Mouse (Mus musculus) adrenal gland, postnatal 36 days (tissue): ENCODE data around the gene Isg15. TPM values are rescaled to one million over a fixed set of nuclear protein-coding genes. Genes with fewer than 3 reads are reported as not detected.
A peak's percentile ranks its signal among the peaks of the same experiment; 100 is the strongest.

ENCODE experiments used
- DNase-seq, 2 experiments: peaks; one replicate each; pipeline ENCODE4 v3.0.0; 2021; ENCODE audit warnings: mixed read lengths in 1 of 2
- total RNA-seq, 2 experiments: library from RNA; stranded (reverse); gene quantifications; 2 replicates each; pipeline ENCODE4 v1.2.3; 2021

The Isg15 gene
- total RNA-seq, 2 experiments from 2014 or later = 7.5 to 9.0 TPM

DNA sequence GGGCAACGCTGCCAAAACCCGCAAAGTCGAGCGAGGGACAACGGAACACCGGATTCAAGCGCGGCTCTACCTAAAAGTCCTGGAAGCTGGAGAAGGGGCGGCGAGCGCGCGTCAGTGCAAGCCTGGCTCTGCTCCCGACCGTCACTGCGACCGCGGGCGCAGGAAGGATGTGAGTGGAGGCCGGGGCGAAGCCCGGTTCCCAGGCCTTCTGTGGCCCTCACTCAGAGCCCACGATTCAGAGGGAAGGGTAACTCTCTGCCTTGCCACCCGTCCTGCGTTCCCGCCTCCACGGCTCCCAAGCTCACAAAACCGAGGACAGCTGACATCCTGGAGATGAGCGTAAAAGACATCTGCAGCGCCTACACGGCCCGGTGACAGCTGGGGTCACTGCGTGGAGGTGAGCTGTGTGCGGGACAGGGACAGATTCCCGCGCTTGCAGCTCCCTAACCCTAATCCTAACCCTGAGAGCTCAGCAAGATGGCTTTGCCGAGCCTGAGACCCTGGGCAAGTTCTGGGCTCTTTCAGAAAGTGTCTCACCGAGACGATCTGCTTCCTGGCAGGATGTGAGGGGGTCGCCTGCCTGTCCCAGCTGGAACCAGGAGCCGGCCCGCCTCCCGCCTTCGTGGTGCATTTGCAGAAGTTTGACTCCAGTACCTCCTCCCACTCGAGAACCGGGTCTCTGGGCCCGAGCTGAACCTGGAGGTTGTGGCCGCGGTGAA lies 3.0 kb upstream of the Isg15 start:
- DNase-seq = peak in 1 of 2 experiments; percentile 56

DNA sequence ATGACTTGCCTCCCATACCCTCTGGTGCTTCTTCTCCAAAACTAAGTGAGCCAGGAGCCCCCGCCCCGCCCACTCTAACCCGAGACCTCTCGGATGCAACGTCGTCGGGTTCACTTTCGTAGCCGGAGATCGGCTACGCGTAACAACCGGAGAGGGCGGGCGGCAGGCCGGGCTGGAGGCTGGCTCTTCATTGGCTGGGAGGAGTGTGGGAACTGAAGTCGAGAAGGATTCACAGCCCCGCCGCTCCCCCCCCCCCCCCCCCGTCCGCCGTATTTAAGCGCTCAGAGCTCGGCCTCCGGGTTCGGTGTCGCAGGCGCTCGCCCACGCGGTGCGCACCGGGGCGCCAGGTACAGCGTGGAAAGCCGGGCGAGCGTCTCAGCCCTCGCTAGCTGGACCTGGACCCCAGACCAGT lies 2.4 kb upstream of the Isg15 start, which contains the start of gene AW011738:
TSS of gene AW011738 (plus strand) at position 304 of the 412 bp plus-strand sequence.
- peak; percentile 84 to 89 for DNase-seq

DNA sequence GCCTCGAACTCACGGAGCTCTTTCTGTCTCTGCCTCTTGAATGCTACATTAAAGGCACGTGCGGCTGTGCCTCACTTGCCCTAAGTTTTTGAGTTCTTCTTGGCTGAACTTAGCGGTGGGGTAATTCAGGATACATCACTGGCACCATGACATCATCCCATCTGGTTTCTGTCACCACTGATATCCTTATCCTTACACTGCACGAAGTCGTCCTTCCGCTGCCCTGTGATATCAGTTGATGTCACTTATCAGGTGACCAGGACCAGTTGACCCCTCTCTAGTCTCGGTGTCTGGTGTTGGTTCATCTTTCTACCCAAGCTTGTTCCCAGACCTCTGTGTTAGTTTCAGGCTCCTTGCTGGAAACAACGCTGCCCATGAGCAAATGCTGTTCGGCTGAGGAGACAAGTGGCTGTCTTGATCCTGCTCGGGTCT lies 1.9 kb upstream of the Isg15 start:
- no peak for DNase-seq

DNA sequence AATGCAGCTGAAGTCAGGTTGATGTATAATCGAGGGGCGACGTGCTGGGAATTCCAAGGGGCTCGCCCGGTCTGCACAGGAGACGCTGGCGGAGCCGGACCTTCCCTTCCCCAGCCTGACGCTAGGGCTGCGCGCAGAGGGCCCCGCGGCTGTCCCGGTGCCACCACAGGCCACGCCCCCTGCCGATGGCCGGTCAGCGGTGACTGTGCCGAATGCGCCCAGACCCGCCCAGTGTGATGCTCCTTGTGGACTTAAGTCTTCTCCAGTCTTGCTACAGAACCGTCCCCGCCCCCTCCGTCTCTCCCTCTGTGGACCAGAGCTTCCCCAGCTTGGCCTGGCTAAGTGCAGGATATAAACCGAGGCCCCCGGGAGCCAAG lies 2.8 kb downstream of the Isg15 start:
- DNase-seq = peak; percentile 94 to 97

DNA sequence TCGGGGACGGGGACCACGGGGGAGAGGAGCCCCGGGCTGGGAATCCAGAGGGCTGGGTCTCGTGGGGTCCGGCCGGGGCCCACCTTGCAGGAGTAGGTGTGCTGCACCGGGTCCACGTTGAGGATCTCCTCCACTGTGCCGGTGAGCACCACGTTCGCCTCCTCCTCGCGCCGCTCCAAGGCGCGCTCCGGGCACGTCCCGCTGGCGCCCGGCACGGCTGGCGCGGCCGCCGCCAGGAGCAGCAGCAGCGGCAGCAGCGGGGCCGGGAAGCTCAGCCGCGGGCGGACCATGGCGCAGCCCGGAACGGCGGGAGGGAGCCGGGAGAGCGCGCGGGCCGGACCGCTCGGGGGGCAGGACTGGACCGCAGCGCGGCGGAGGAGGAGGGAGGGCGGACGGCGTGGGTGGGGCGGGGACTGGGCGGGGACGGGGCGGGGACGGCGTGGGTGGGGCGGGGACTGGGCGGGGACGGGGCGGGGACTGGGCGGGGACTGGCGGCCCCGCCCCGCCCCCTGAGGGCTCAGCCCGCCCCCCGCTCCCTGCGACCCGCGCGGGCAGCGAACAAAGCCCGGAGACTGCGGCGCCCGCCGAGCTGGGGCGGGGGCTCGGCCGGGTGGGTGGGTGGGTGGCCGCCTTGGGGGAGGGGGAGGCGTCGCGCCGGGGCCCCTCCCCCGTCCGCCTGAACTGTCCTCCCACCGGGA lies 3.3 kb downstream of the Isg15 start, which contains the start of gene Agrn:
TSS of gene Agrn (minus strand) at position 358 of the 698 bp plus-strand sequence.
- DNase-seq = peak; percentile 84 to 88

GRCm38 (mm10) chr4:156195927-156196870 lies 4.4 kb downstream of the Isg15 start:
- DNase-seq = peak; percentile 49 to 68

DNA sequence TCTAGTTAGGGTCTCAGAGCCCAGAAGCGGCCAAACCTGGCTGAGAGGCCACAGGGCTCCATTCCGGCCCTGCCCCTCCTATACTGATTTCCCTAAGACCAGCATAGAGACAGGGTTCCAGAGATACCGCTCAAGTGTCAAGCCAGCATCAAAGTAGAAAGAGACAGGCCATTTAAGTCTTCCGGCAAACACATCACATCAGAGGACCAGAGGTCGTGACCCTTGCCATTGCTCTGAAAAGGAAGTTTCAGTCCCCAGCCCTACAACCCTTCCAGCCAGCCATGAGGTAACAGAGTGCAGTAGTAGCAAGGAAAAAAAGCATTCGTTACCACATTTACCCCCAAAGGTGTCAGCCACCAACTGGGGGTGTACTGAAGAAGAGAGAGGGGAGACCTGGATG lies 6.3 kb downstream of the Isg15 start:
- no peak for DNase-seq

GRCm38 (mm10) chr4:156193906-156194305 lies 6.7 kb downstream of the Isg15 start:
- no peak for DNase-seq

DNA sequence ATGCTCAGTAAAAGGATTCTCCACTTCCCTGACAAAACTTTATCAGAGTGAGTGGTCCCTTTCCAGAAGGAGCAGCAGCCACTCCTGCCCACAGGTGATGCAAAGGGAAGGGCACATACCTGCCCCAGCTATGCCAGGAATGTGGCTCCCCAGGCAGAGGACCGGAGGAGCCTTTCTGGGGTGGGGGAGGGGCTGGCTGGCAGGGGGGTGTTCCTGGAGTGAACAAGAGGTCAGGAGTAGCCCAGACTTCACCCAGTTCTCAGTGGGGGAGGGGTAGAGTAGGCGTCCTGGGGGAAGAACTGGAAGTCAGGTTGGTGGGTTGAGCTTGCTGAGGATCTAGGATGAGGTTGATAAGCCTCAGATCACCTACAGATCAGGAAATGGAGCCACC lies 7.4 kb downstream of the Isg15 start:
- DNase-seq = no peak

GRCm38 (mm10) chr4:156192421-156193199 lies 8.0 kb downstream of the Isg15 start:
- peak in 1 of 2 experiments; percentile 18 for DNase-seq

- no peak for DNase-seq
Measured at GRCm38 (mm10) chr4:156188811-156189323, 11.8 kb downstream of the Isg15 start.

GRCm38 (mm10) chr4:156188162-156188810 lies 12.3 kb downstream of the Isg15 start:
- no peak for DNase-seq

- peak; percentile 8 to 43 for DNase-seq
Measured at GRCm38 (mm10) chr4:156185950-156186850, 14.4 kb downstream of the Isg15 start.

DNA sequence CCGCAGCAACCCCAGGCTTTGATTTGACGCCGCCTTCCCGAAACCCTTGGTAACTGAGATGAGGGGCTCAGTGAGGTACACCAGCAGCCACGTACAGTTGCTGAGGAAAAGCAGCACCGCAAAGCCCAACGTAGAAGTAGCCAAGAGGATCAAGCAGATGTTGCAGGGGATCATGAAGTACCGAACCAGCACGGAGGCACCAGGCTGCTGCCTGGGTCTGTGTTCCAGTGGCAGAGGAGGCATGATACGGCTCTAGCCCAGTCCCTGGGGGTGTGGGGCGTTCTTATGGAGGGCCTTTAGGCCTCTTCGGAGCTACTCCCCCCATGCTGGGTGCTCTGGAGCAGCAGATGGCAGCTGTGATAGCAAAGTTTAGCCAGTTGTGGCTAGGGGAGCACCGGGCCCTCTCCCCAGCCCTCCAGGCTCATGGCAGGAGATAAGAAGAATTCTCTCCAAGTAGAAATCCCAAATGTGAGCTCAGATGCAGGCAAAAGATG lies 15.1 kb downstream of the Isg15 start:
- DNase-seq = no peak

DNA sequence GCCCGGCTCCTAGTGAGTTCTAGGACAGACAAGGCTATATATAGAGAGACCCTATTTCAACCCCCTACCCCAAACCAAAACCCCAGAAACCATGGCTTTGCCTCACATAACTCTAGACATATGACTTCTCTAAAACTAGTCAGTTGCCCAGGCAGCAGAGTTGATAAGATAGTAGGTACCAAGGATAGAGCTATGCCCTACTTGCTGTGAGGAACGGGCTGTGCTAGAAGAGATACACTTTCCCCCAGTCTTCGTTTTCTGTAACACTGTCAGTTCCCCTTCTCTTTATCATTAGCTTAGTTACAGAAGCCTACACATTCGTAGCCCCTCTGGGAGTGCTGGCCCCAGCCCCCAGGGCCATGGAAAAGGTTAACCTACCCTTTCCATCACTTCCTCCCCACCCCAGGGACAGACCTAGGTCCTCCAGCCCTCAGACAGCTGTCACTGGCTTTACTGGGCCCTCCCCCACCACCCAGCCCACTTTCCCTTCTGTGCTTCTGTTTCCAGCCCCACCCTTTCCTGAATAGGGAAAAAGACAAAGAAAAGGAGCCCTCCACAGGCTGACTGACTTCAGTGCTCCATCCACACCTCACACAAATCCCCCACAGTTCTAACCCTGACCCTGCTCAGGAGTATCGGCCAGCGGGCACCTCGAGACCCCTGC lies 16.2 kb downstream of the Isg15 start:
- DNase-seq = no peak

DNA sequence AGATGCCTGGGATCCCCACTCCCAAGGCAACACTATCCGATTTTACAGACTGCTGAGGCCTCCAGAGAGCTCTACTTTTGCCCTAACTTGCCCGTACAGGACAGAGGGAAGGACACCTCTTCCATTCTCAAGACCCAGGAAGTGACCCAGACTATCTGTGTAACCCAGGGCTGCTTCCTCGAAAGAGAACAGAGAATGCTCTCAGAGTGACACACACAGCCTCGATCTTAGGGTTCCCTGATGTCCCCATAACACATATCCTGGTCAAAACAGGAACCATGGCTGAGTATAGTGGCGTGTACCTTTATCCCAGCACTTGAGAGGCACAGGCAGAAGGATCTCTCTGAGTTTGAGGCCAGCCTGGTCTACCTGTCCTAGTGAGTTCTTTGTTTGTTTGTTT lies 16.9 kb downstream of the Isg15 start:
- no peak for DNase-seq

GRCm38 (mm10) chr4:156177630-156178029 lies 23.0 kb downstream of the Isg15 start:
- DNase-seq = no peak

GRCm38 (mm10) chr4:156171828-156172227 lies 28.8 kb downstream of the Isg15 start:
- DNase-seq = no peak

- no peak for DNase-seq
Measured at GRCm38 (mm10) chr4:156169129-156169528, 31.5 kb downstream of the Isg15 start.
